Mouse (Mus musculus): ENCODE measurements around the gene Nudt15. TPM values are rescaled to one million over a fixed set of nuclear protein-coding genes. Genes with fewer than 3 reads are reported as not detected.

The Nudt15 gene
- polyA plus RNA-seq, 1 experiment from 2014 or later, result 2.5 TPM

GRCm38 (mm10) chr14:73509765-73510423 is 38.1 kb downstream of the Nudt15 start, which contains the start of gene Med4:
TSS of gene Med4 (plus strand) at chr14:73510025.
- Histone ChIP-seq H3K27me3 (replicated peaks; ENCODE audit: control insufficient read depth, insufficient read depth, low read length) (no peaks in the 10 kb centered on the region), H3K4me1 (replicated peaks; ENCODE audit: control insufficient read depth, insufficient read depth, low read length) (no peaks in the 10 kb centered on the region), H3K4me2 (replicated peaks; ENCODE audit: low read depth) (peak within 1 kb of the TSS; percentile 81), H3K27ac (ENCODE audit: low read depth, low read length) (peak within 1 kb of the TSS; percentile 4; the same call in 1 of the 2 replicates), H3K36me3 (ENCODE audit: control insufficient read depth, insufficient read depth) (peaks cover 5% of the 10 kb centered on the region; the same call in 1 of the 2 replicates), H3K9me3 (ENCODE audit: control insufficient read depth) (no peaks in the 10 kb centered on the region), H3K4me3 (ENCODE audit: low read depth, low read length) (peak within 1 kb of the TSS; percentile 92), H3K9ac (ENCODE audit: low read depth, low read length) (peak within 1 kb of the TSS; percentile 83)
- TF ChIP-seq CTCF (IDR thresholded peaks at IDR 0.05; ENCODE audit: low read depth), result peak; percentile 100
- under 1% methylated on average over 41 of the region's 41 CpGs for WGBS
- ATAC-seq, result peak; percentile 90

- WGBS, result 92% methylated on average over 6 of the region's 6 CpGs
These were observed 39.2 kb downstream of the Nudt15 start for GRCm38 (mm10) chr14:73508630-73509395.

GRCm38 (mm10) chr14:73507702-73508376 is 40.2 kb downstream of the Nudt15 start:
- no peaks in the 10 kb centered on the region; the same call in 1 of the 2 replicates for H3K4me1 ChIP-seq (replicated peaks; ENCODE audit: control insufficient read depth, insufficient read depth, low read length)
- WGBS, result 54% methylated on average over 11 of the region's 11 CpGs
- no peak for TF ChIP-seq CTCF (IDR thresholded peaks at IDR 0.05; ENCODE audit: low read depth)
- H3K27me3 ChIP-seq (replicated peaks; ENCODE audit: control insufficient read depth, insufficient read depth, low read length), result no peaks in the 10 kb centered on the region
- H3K36me3 ChIP-seq (ENCODE audit: control insufficient read depth, insufficient read depth), result no peaks in the 10 kb centered on the region
- H3K4me2 ChIP-seq (replicated peaks; ENCODE audit: low read depth), result no peak overlapping the region
- ATAC-seq, result no peak
- H3K9me3 ChIP-seq (ENCODE audit: control insufficient read depth), result no peaks in the 10 kb centered on the region
- no peak overlapping the region for H3K27ac ChIP-seq (ENCODE audit: low read depth, low read length)
- H3K9ac ChIP-seq (ENCODE audit: low read depth, low read length), result no peak overlapping the region
- no peak overlapping the region for H3K4me3 ChIP-seq (ENCODE audit: low read depth, low read length)

More at GRCm38 (mm10) chr14:73508630-73509395, 39.2 kb downstream of the Nudt15 start:
- Histone ChIP-seq H3K27ac (ENCODE audit: low read depth, low read length) (no peak overlapping the region), H3K4me1 (replicated peaks; ENCODE audit: control insufficient read depth, insufficient read depth, low read length) (no peaks in the 10 kb centered on the region; the same call in 1 of the 2 replicates), H3K4me2 (replicated peaks; ENCODE audit: low read depth) (no peak overlapping the region), H3K27me3 (replicated peaks; ENCODE audit: control insufficient read depth, insufficient read depth, low read length) (no peaks in the 10 kb centered on the region), H3K36me3 (ENCODE audit: control insufficient read depth, insufficient read depth) (no peaks in the 10 kb centered on the region; the same call in 1 of the 2 replicates), H3K9ac (ENCODE audit: low read depth, low read length) (no peak overlapping the region), H3K9me3 (ENCODE audit: control insufficient read depth) (no peaks in the 10 kb centered on the region), H3K4me3 (ENCODE audit: low read depth, low read length) (no peak overlapping the region)
- TF ChIP-seq CTCF (IDR thresholded peaks at IDR 0.05; ENCODE audit: low read depth), result no peak
- ATAC-seq, result no peak

- Histone ChIP-seq H3K4me1 (replicated peaks; ENCODE audit: control insufficient read depth, insufficient read depth, low read length) (peaks cover 6% of the 10 kb centered on the region; the same call in 1 of the 2 replicates), H3K4me2 (replicated peaks; ENCODE audit: low read depth) (no peak overlapping the region), H3K9me3 (ENCODE audit: control insufficient read depth) (no peaks in the 10 kb centered on the region), H3K4me3 (ENCODE audit: low read depth, low read length) (no peak overlapping the region), H3K36me3 (ENCODE audit: control insufficient read depth, insufficient read depth) (no peaks in the 10 kb centered on the region), H3K9ac (ENCODE audit: low read depth, low read length) (no peak overlapping the region), H3K27ac (ENCODE audit: low read depth, low read length) (no peak overlapping the region), H3K27me3 (replicated peaks; ENCODE audit: control insufficient read depth, insufficient read depth, low read length) (no peaks in the 10 kb centered on the region)
- 81% methylated on average over 15 of the region's 15 CpGs for WGBS
- TF ChIP-seq CTCF (IDR thresholded peaks at IDR 0.05; ENCODE audit: low read depth), result no peak
- no peak for ATAC-seq
These were observed 40.8 kb downstream of the Nudt15 start for GRCm38 (mm10) chr14:73507200-73507599.

GRCm38 (mm10) chr14:73506283-73506682 is 41.8 kb downstream of the Nudt15 start:
- no peaks in the 10 kb centered on the region for H3K36me3 ChIP-seq (ENCODE audit: control insufficient read depth, insufficient read depth)
- no peaks in the 10 kb centered on the region for H3K27me3 ChIP-seq (replicated peaks; ENCODE audit: control insufficient read depth, insufficient read depth, low read length)
- no peak overlapping the region for H3K9ac ChIP-seq (ENCODE audit: low read depth, low read length)
- 64% methylated on average over 8 of the region's 8 CpGs for WGBS
- no peak for TF ChIP-seq CTCF (IDR thresholded peaks at IDR 0.05; ENCODE audit: low read depth)
- ATAC-seq, result no peak
- no peak overlapping the region for H3K4me2 ChIP-seq (replicated peaks; ENCODE audit: low read depth)
- no peak overlapping the region for H3K4me3 ChIP-seq (ENCODE audit: low read depth, low read length)
- H3K4me1 ChIP-seq (replicated peaks; ENCODE audit: control insufficient read depth, insufficient read depth, low read length), result peaks cover 8% of the 10 kb centered on the region; the same call in 1 of the 2 replicates
- H3K9me3 ChIP-seq (ENCODE audit: control insufficient read depth), result no peaks in the 10 kb centered on the region
- no peak overlapping the region for H3K27ac ChIP-seq (ENCODE audit: low read depth, low read length)
